Mouse (Mus musculus) cerebellum, adult 2 months (tissue): ENCODE results near the gene Ubac2.

Experiments
- CTCF ChIP-seq: fragments of 200-500 bp; IDR thresholded peaks from 2 replicates; pipeline ENCODE4 v1.5.1; 2011; ENCODE audit warnings: low read depth, mild to moderate bottlenecking, control low read depth, low read length, moderate library complexity, borderline replicate concordance; ENCODE audit not compliant: insufficient read depth
- POLR2A ChIP-seq: fragments of 200-500 bp; IDR thresholded peaks from 2 replicates; pipeline ENCODE4 v1.6.1; 2011; ENCODE audit warnings: low read length, control low read depth, borderline replicate concordance; ENCODE audit not compliant: insufficient read depth

- TF ChIP-seq CTCF, result no peak
- TF ChIP-seq POLR2A, result no peak
These were observed 55.6 kb downstream of the Ubac2 start for GRCm38 (mm10) chr14:121933906-121934596.
